Mouse (Mus musculus) intestine, postnatal 0 days (tissue): ENCODE data around the gene Cybc1. TPM values are rescaled to one million over a fixed set of nuclear protein-coding genes. Genes with fewer than 3 reads are reported as not detected.

Source experiments
- ATAC-seq: fragments of 200-750 bp; cut with Nextera tagmentation; 2 replicates; pipeline ENCODE4 v1.8.0; 2017; ENCODE audit warnings: mild to moderate bottlenecking, moderate TSS enrichment, moderate library complexity
- H3K27ac ChIP-seq: fragments of 300-500 bp; sonication (generic); 2 replicates; pipeline ENCODE4 v1.5.1; 2014; ENCODE audit warnings: mild to moderate bottlenecking, low read depth, low read length, moderate library complexity
- H3K27me3 ChIP-seq: fragments of 300-500 bp; sonication (generic); replicated peaks from 2 replicates; pipeline ENCODE4 v1.6.1; 2014; ENCODE audit warnings: low read length, mixed read lengths; ENCODE audit not compliant: control insufficient read depth, insufficient read depth
- H3K36me3 ChIP-seq: fragments of 300-500 bp; sonication (generic); 2 replicates; pipeline ENCODE4 v1.6.1; 2014; ENCODE audit warnings: mild to moderate bottlenecking, moderate library complexity; ENCODE audit not compliant: control insufficient read depth, insufficient read depth
- H3K4me1 ChIP-seq: fragments of 300-500 bp; sonication (generic); replicated peaks from 2 replicates; pipeline ENCODE4 v1.6.1; 2014; ENCODE audit warnings: antibody characterized with exemption, low read length, mixed read lengths; ENCODE audit not compliant: control insufficient read depth, insufficient read depth
- H3K4me2 ChIP-seq: fragments of 300-500 bp; sonication (generic); replicated peaks from 2 replicates; pipeline ENCODE4 v1.6.1; 2014; ENCODE audit warnings: low read depth, mild to moderate bottlenecking, moderate library complexity
- H3K4me3 ChIP-seq: fragments of 300-500 bp; sonication (generic); 2 replicates; pipeline ENCODE4 v1.5.1; 2014; ENCODE audit warnings: low read depth, low read length
- H3K9ac ChIP-seq: fragments of 300-500 bp; sonication (generic); 2 replicates; pipeline ENCODE4 v1.6.1; 2014; ENCODE audit warnings: mild to moderate bottlenecking, low read depth, low read length
- H3K9me3 ChIP-seq: fragments of 300-500 bp; sonication (generic); 2 replicates; pipeline ENCODE4 v1.6.1; 2016; ENCODE audit warnings: mixed run types; ENCODE audit not compliant: control insufficient read depth
- CTCF ChIP-seq: sonication (generic); IDR thresholded peaks from 2 replicates; pipeline ENCODE4 v1.5.1; 2016; ENCODE audit warnings: low read depth, mild to moderate bottlenecking, control low read depth, antibody characterized with exemption, moderate library complexity
- WGBS: fragments of 180-500 bp; shearing (Covaris S2); extraction: QIAGEN DNeasy Blood & Tissue Kit; methylation state at CpG from one replicate; pipeline ENCODE4 v1.1.7; 2014; 5-methylcytosine and 5-hydroxymethylcytosine counted together
- polyA plus RNA-seq: library from polyadenylated mRNA; unstranded; fragments of >200 nt; fragmentation: Nextera tagmentation; extraction: Ambion mirVana; gene quantifications from 2 replicates; pipeline ENCODE4 v1.2.1, GENCODE M21; 2015

The Cybc1 gene
- polyA plus RNA-seq, 1 experiment from 2014 or later, result 21.0 TPM

DNA sequence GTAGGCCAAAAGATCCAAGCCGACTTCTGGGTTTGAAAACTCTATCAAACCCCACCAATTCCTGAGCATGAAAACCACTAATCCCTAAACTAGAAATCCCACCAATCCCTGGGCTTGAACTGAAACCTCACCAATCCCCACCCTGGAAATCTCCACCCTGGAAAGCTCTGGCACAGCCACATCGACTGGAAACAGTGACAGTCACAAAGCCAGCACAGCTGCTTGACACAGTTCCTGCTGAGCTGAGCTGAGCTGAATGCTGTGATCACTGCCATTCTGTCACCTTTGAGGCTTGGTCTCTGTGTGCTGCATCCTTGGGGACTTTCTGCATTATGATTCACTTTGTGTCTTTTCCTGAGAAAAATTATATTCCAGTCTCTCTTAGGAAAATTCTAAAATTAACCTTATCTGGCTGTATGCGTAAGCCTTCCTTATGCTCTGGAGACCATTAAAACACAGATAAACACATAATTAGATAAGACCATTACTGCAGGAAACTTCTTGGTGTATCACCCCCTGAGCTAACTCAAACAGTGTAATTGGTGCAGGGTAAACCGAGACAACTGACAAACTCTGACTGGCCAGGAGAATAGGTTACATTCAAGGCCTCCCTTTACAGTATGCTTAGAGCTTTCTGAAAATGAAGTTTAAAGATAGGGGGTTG lies 2.6 kb upstream of the Cybc1 start:
- no peak for ATAC-seq
- Histone ChIP-seq H3K9ac (no peak overlapping the region), H3K4me2 (no peak overlapping the region), H3K4me1 (peaks cover 14% of the 10 kb centered on the region; the same call in 1 of the 2 replicates), H3K36me3 (0 out of 2 replicates have a peak, but pooled peaks cover under 1% of the 10 kb centered on the region), H3K27ac (peak overlapping the region; percentile 28; the same call in 1 of the 2 replicates), H3K27me3 (no peaks in the 10 kb centered on the region), H3K9me3 (no peaks in the 10 kb centered on the region), H3K4me3 (no peak overlapping the region)
- TF ChIP-seq CTCF, result no peak
- 44% methylated on average over 4 of the region's 4 CpGs for WGBS

DNA sequence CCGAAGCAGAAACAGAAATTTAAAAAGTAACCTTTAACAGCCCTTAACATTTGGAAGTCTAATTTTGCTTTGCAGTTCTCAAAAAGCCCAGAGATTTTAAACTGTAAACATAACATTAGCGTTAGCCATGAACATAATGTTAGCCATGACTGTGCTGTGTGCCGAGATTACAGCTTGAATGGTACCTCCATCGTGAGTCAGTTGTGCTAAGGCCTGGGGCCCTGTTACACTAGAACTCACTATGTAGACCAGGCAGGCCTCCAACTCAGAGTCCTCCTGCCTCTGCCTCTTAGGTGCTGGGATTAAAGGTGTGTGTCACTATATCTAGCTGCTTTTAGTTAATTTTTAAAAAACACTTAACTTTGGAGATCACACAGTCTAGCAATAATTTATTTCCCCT lies 2.1 kb upstream of the Cybc1 start:
- Histone ChIP-seq H3K36me3 (0 out of 2 replicates have a peak, but pooled peaks cover 3% of the 10 kb centered on the region), H3K27ac (0 out of 2 replicates have a peak overlapping the region, but pooled peaks have one; percentile 28), H3K9me3 (no peaks in the 10 kb centered on the region), H3K4me3 (no peak overlapping the region), H3K9ac (no peak overlapping the region), H3K4me1 (peaks cover 14% of the 10 kb centered on the region; the same call in 1 of the 2 replicates), H3K4me2 (no peak overlapping the region), H3K27me3 (no peaks in the 10 kb centered on the region)
- TF ChIP-seq CTCF, result no peak
- no peak for ATAC-seq
- 67% methylated on average over 4 of the region's 4 CpGs for WGBS

GRCm38 (mm10) chr11:121228129-121229017 lies 749 bp downstream of the Cybc1 start:
- Histone ChIP-seq H3K4me2 (peak overlapping the region; percentile 88), H3K4me3 (peak overlapping the region; percentile 56), H3K4me1 (peaks cover 7% of the 10 kb centered on the region; the same call in 1 of the 2 replicates), H3K27me3 (no peaks in the 10 kb centered on the region), H3K9me3 (no peaks in the 10 kb centered on the region), H3K9ac (peak overlapping the region; percentile 53), H3K36me3 (peaks cover 31% of the 10 kb centered on the region), H3K27ac (peak overlapping the region; percentile 54)
- ATAC-seq, result peak; percentile 4; the same call in 1 of the 2 replicates
- WGBS, result 16% methylated on average over 21 of the region's 21 CpGs
- no peak for TF ChIP-seq CTCF

- Histone ChIP-seq H3K27ac (no peak overlapping the region; the same call in 1 of the 2 replicates), H3K27me3 (no peaks in the 10 kb centered on the region), H3K9me3 (no peaks in the 10 kb centered on the region), H3K9ac (no peak overlapping the region), H3K4me2 (no peak overlapping the region), H3K4me1 (no peaks in the 10 kb centered on the region), H3K36me3 (peaks cover 92% of the 10 kb centered on the region), H3K4me3 (no peak overlapping the region)
- no peak for TF ChIP-seq CTCF
- no peak for ATAC-seq
- 91% methylated on average over 6 of the region's 6 CpGs for WGBS
These were observed 7.7 kb downstream of the Cybc1 start for GRCm38 (mm10) chr11:121221321-121222010.

DNA sequence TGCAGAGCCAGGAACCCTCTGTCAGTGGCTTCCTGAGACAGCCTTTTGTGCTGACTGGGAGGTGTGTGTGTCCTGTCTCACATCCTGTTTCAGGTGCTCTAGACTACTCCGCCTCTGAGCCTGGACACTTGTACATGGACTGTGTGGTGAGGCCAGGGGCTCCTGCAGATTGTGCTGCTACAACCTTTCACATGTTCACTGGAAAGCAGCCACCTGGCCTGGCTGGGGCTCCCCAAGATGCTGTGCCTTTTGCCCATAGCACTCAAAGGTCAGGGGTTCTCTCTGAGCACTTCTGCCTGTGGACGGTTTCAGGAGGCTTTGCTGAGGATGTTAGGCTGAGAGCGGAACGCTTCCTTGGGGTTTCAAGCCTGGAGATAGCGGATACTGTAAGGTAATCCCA lies 8.4 kb downstream of the Cybc1 start:
- WGBS, result 86% methylated on average over 5 of the region's 5 CpGs
- no peak for ATAC-seq
- no peak overlapping the region for H3K9ac ChIP-seq
- H3K4me3 ChIP-seq, result no peak overlapping the region
- peaks cover 88% of the 10 kb centered on the region for H3K36me3 ChIP-seq
- no peaks in the 10 kb centered on the region for H3K4me1 ChIP-seq
- H3K9me3 ChIP-seq, result no peaks in the 10 kb centered on the region
- no peaks in the 10 kb centered on the region for H3K27me3 ChIP-seq
- no peak overlapping the region for H3K4me2 ChIP-seq
- no peak overlapping the region for H3K27ac ChIP-seq
- no peak for TF ChIP-seq CTCF

DNA sequence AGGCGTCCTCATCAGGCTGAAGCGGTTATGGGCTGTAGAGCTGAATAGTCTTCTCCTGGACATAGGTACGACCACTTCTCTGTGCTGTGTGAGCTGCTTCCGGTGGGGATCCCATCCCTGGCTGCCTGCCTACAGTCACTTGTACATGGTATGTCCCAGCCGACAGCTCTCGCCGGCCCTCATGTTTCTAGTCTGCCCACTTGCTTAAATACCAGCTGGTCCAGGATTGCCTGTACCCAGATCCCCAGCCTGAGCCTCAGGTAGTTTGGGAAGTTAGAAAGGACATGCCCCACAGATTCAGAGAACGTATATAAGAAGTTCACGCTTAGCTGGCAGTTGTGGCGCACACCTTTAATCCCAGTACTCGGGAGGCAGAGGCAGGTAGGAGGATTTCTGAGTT lies 9.3 kb downstream of the Cybc1 start:
- no peak for TF ChIP-seq CTCF
- no peak overlapping the region for H3K27ac ChIP-seq
- H3K9ac ChIP-seq, result no peak overlapping the region
- H3K27me3 ChIP-seq, result no peaks in the 10 kb centered on the region
- H3K9me3 ChIP-seq, result no peaks in the 10 kb centered on the region
- H3K4me3 ChIP-seq, result no peak overlapping the region
- peaks cover 78% of the 10 kb centered on the region for H3K36me3 ChIP-seq
- H3K4me2 ChIP-seq, result no peak overlapping the region
- WGBS, result 94% methylated on average over 11 of the region's 11 CpGs
- H3K4me1 ChIP-seq, result no peaks in the 10 kb centered on the region
- no peak for ATAC-seq
